Mouse (Mus musculus): ENCODE measurements around the gene Pibf1. TPM values are rescaled to one million over a fixed set of nuclear protein-coding genes. Genes with fewer than 3 reads are reported as not detected.

Gene Pibf1
- polyA plus RNA-seq, 1 experiment: 8.8 TPM

GRCm38 (mm10) chr14:99240563-99240962 lies 141.3 kb downstream of the Pibf1 start:
- H3K27ac ChIP-seq (ENCODE audit: insufficient read depth, low read length): no peak overlapping the region
- TF ChIP-seq CTCF (IDR thresholded peaks at IDR 0.05; ENCODE audit: extremely low read depth, insufficient read depth, low read length) (no peak), POLR2A (IDR thresholded peaks at IDR 0.05; ENCODE audit: extremely low read depth, insufficient read depth, low read length) (no peak)
- no peak overlapping the region for H3K4me3 ChIP-seq (ENCODE audit: insufficient read depth, low read length)
- no peaks in the 10 kb centered on the region for H3K4me1 ChIP-seq (ENCODE audit: control insufficient read depth, insufficient read depth, low read length)

GRCm38 (mm10) chr14:99244508-99244907 lies 145.3 kb downstream of the Pibf1 start:
- H3K4me3 ChIP-seq (ENCODE audit: insufficient read depth, low read length): no peak overlapping the region
- H3K4me1 ChIP-seq (ENCODE audit: control insufficient read depth, insufficient read depth, low read length): no peaks in the 10 kb centered on the region
- no peak overlapping the region for H3K27ac ChIP-seq (ENCODE audit: insufficient read depth, low read length)
- TF ChIP-seq CTCF (IDR thresholded peaks at IDR 0.05; ENCODE audit: extremely low read depth, insufficient read depth, low read length) (no peak), POLR2A (IDR thresholded peaks at IDR 0.05; ENCODE audit: extremely low read depth, insufficient read depth, low read length) (no peak)

GRCm38 (mm10) chr14:99262026-99262425 lies 162.8 kb downstream of the Pibf1 start:
- no peak overlapping the region for H3K4me3 ChIP-seq (ENCODE audit: insufficient read depth, low read length)
- no peak overlapping the region for H3K27ac ChIP-seq (ENCODE audit: insufficient read depth, low read length)
- TF ChIP-seq CTCF (IDR thresholded peaks at IDR 0.05; ENCODE audit: extremely low read depth, insufficient read depth, low read length): no peak
- TF ChIP-seq POLR2A (IDR thresholded peaks at IDR 0.05; ENCODE audit: extremely low read depth, insufficient read depth, low read length): no peak
- no peaks in the 10 kb centered on the region for H3K4me1 ChIP-seq (ENCODE audit: control insufficient read depth, insufficient read depth, low read length)

- H3K4me1 ChIP-seq (ENCODE audit: control insufficient read depth, insufficient read depth, low read length): no peaks in the 10 kb centered on the region
- H3K27ac ChIP-seq (ENCODE audit: insufficient read depth, low read length): no peak overlapping the region
- no peak overlapping the region for H3K4me3 ChIP-seq (ENCODE audit: insufficient read depth, low read length)
- TF ChIP-seq POLR2A (IDR thresholded peaks at IDR 0.05; ENCODE audit: extremely low read depth, insufficient read depth, low read length): no peak
- TF ChIP-seq CTCF (IDR thresholded peaks at IDR 0.05; ENCODE audit: extremely low read depth, insufficient read depth, low read length): no peak
Measured at GRCm38 (mm10) chr14:99263816-99264215, 164.6 kb downstream of the Pibf1 start.

GRCm38 (mm10) chr14:99265791-99266190 lies 166.6 kb downstream of the Pibf1 start:
- Histone ChIP-seq H3K4me1 (ENCODE audit: control insufficient read depth, insufficient read depth, low read length) (no peaks in the 10 kb centered on the region), H3K27ac (ENCODE audit: insufficient read depth, low read length) (no peak overlapping the region), H3K4me3 (ENCODE audit: insufficient read depth, low read length) (no peak overlapping the region)
- TF ChIP-seq CTCF (IDR thresholded peaks at IDR 0.05; ENCODE audit: extremely low read depth, insufficient read depth, low read length): no peak
- no peak for TF ChIP-seq POLR2A (IDR thresholded peaks at IDR 0.05; ENCODE audit: extremely low read depth, insufficient read depth, low read length)

- H3K4me1 ChIP-seq (ENCODE audit: control insufficient read depth, insufficient read depth, low read length): no peaks in the 10 kb centered on the region
- H3K4me3 ChIP-seq (ENCODE audit: insufficient read depth, low read length): no peak overlapping the region
- TF ChIP-seq POLR2A (IDR thresholded peaks at IDR 0.05; ENCODE audit: extremely low read depth, insufficient read depth, low read length) (no peak), CTCF (IDR thresholded peaks at IDR 0.05; ENCODE audit: extremely low read depth, insufficient read depth, low read length) (no peak)
- no peak overlapping the region for H3K27ac ChIP-seq (ENCODE audit: insufficient read depth, low read length)
Measured at GRCm38 (mm10) chr14:99266749-99267148, 167.5 kb downstream of the Pibf1 start.

GRCm38 (mm10) chr14:99274056-99274455 lies 174.8 kb downstream of the Pibf1 start:
- Histone ChIP-seq H3K4me1 (ENCODE audit: control insufficient read depth, insufficient read depth, low read length) (no peaks in the 10 kb centered on the region), H3K4me3 (ENCODE audit: insufficient read depth, low read length) (no peak overlapping the region), H3K27ac (ENCODE audit: insufficient read depth, low read length) (no peak overlapping the region)
- TF ChIP-seq POLR2A (IDR thresholded peaks at IDR 0.05; ENCODE audit: extremely low read depth, insufficient read depth, low read length): no peak

GRCm38 (mm10) chr14:99275827-99276226 lies 176.6 kb downstream of the Pibf1 start:
- no peak overlapping the region for H3K4me3 ChIP-seq (ENCODE audit: insufficient read depth, low read length)
- H3K27ac ChIP-seq (ENCODE audit: insufficient read depth, low read length): no peak overlapping the region
- H3K4me1 ChIP-seq (ENCODE audit: control insufficient read depth, insufficient read depth, low read length): no peaks in the 10 kb centered on the region
- TF ChIP-seq CTCF (IDR thresholded peaks at IDR 0.05; ENCODE audit: extremely low read depth, insufficient read depth, low read length) (no peak), POLR2A (IDR thresholded peaks at IDR 0.05; ENCODE audit: extremely low read depth, insufficient read depth, low read length) (no peak)

- no peak for TF ChIP-seq POLR2A (IDR thresholded peaks at IDR 0.05; ENCODE audit: extremely low read depth, insufficient read depth, low read length)
- TF ChIP-seq CTCF (IDR thresholded peaks at IDR 0.05; ENCODE audit: extremely low read depth, insufficient read depth, low read length): no peak
- Histone ChIP-seq H3K4me1 (ENCODE audit: control insufficient read depth, insufficient read depth, low read length) (no peaks in the 10 kb centered on the region), H3K4me3 (ENCODE audit: insufficient read depth, low read length) (no peak overlapping the region), H3K27ac (ENCODE audit: insufficient read depth, low read length) (no peak overlapping the region)
Measured at GRCm38 (mm10) chr14:99278312-99278711, 179.1 kb downstream of the Pibf1 start.

- Histone ChIP-seq H3K4me3 (ENCODE audit: insufficient read depth, low read length) (no peak overlapping the region), H3K27ac (ENCODE audit: insufficient read depth, low read length) (no peak overlapping the region), H3K4me1 (ENCODE audit: control insufficient read depth, insufficient read depth, low read length) (no peaks in the 10 kb centered on the region)
- no peak for TF ChIP-seq POLR2A (IDR thresholded peaks at IDR 0.05; ENCODE audit: extremely low read depth, insufficient read depth, low read length)
Measured at GRCm38 (mm10) chr14:99278763-99279486, 179.7 kb downstream of the Pibf1 start.

All from cortical plate, adult 2 months (tissue).